Mouse (Mus musculus) liver, postnatal 0 days (tissue): ENCODE measurements around the gene Cbfb.

Source experiments
- CTCF ChIP-seq: sonication (generic); IDR thresholded peaks from 2 replicates; pipeline ENCODE4 v1.5.1; 2016; ENCODE audit warnings: antibody characterized with exemption, low read depth
- EP300 ChIP-seq: IDR thresholded peaks from 2 replicates; pipeline ENCODE4 v1.6.1; 2016; ENCODE audit warnings: antibody characterized with exemption, low read depth, mild to moderate bottlenecking

- TF ChIP-seq CTCF, result no peak
- no peak for TF ChIP-seq EP300
These were observed 62.9 kb downstream of the Cbfb start for GRCm38 (mm10) chr8:105233126-105233935.
